Mouse (Mus musculus): ENCODE measurements at regions not wholly inside any gene's neighbourhood (a gene's known extent, or its start where the extent isn't known, plus 50 kb on each side); places are given as distances from the start of the nearest gene placed in this dataset.

DNA sequence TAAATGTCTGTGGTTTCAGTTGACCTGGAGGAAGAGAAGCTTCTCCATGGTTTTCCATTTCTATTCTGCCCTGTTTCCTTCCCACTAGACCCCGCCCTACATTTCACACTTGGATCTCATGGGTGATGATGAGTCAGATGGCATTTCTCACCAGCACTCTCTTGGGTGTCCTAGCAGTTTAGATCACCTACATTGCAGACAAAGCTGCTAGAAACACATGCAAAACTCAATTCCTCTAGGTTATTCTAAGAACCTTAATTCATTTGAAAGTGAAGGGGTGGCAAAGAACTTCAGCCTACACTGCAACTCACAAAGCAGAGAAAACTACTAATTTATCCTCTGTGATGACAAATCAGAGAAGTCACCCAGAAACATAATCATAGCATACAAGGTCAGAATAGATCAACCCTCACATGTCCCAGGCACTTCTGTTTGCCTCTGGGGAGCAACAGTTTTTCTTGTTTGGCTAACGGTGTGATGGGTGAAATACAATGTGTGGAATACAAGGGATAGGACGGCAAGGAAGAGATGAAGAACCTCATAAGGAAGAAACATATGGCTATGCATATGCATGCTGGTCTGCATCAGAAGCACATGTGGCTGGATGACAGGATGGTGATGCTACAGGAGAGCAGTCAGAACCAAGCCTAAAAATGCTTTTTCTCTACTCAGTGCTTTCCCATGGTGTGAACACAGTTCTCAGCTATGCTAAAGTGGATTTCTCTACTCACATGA, 990.7 kb upstream of the Kif18a start:
- in situ Hi-C loops (cut with MboI; ENCODE audit: unreplicated experiment in 2 of 2) = no loop called here

DNA sequence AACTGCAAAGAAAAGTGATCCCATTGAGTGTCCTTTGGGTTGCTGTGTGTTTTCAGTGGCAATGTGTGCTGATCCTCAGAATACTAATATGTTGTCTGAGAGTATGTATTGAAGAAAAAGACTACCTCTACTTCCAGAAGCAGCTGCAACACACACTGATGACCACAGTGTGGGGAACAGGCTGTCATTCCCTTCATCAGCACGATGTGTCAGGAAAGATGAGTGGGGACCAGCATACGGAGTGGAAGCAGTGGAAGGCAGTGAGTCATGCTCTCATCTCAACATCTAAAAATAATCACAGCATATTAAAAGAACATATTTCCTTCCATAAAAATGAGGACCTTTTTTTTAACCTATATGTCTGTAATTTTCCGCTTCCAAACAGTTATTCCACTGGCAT, 977.8 kb upstream of the Kif18a start:
- in situ Hi-C loops (cut with MboI; ENCODE audit: unreplicated experiment in 2 of 2) = loop anchor here in 1 of 2 experiments (10.0 to 25.0 kb wide), 2 partner anchors 338 to 985 kb away; partner anchors contain the start of genes Kif18a and Mettl15
